In the genomic region with DNA sequence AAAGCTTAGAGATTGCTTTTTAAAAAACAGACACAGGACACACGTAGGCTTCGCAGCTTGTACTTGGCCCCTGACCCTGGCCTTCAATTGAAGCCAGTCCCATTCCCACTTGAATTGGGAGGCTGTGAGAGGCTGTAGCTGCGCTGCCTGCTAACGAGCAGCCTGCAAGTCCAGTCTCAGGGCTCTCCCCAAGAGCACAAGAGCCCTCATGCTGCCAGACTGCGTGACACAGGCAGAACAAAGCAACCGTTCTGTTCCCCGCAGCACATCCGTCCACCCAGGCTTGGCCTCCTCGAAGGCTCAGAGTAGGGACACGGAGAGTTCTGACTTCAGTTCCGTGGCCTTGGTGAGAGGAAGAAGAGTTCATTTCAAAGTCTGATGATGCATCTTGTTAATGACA, we compare ENCODE assay signal across 12 mouse cellular contexts.
DNase-seq lines count a peak whose midpoint lies in the region; ATAC-seq and TF ChIP-seq lines count a peak whose summit lies in the region.
"Had no signal": no experiment of that assay in that cellular context is flagged by ENCODE, and none has a peak within 500 bp of the region (broad histone marks: within the 10 kb centered on the region; RNA-seq: fewer than 3 reads in every experiment).

No protein-coding gene starts in this region.

- H3K27me3 ChIP-seq in kidney, embryonic 14.5 days (ENCODE audit: control insufficient read depth, insufficient read depth, low read length), result no peaks in the 10 kb centered on the region
- no peaks in the 10 kb centered on the region for H3K27me3 ChIP-seq in forebrain, embryonic 14.5 days (replicated peaks; ENCODE audit: control insufficient read depth, insufficient read depth, low read length)
- H3K27me3 ChIP-seq in midbrain, embryonic 12.5 days, result peaks cover 33% of the 10 kb centered on the region
- H3K27me3 ChIP-seq: liver, embryonic 12.5 days had no signal

- peak overlapping the region; percentile 0; the same call in 1 of the 2 replicates for H3K27ac ChIP-seq in kidney, embryonic 14.5 days (ENCODE audit: low read depth, low read length)
- peak overlapping the region; percentile 88 for H3K27ac ChIP-seq in forebrain, embryonic 14.5 days (ENCODE audit: low read depth, low read length)
- H3K27ac ChIP-seq in midbrain, embryonic 12.5 days (replicated peaks), result peak overlapping the region; percentile 71
- H3K27ac ChIP-seq: embryonic facial prominence, embryonic 12.5 days; liver, embryonic 12.5 days had no signal

- H3K9ac ChIP-seq in kidney, embryonic 14.5 days (ENCODE audit: low read depth, low read length), result no peak overlapping the region
- peak overlapping the region; percentile 30; the same call in 1 of the 2 replicates for H3K9ac ChIP-seq in forebrain, embryonic 14.5 days (ENCODE audit: low read length)
- H3K9ac ChIP-seq in midbrain, embryonic 12.5 days (replicated peaks), result no peak overlapping the region
- H3K9ac ChIP-seq: embryonic facial prominence, embryonic 12.5 days; liver, embryonic 12.5 days had no signal

- no peak for ATAC-seq in kidney, embryonic 14.5 days (ENCODE audit: low FRiP score, low TSS enrichment)
- peak; percentile 64 for ATAC-seq in forebrain, embryonic 14.5 days
- ATAC-seq in midbrain, embryonic 12.5 days (ENCODE audit: low FRiP score, low read depth), result peak; percentile 66

- TF ChIP-seq CTCF in brain, embryonic 14.5 days (IDR thresholded peaks at IDR 0.05; ENCODE audit: borderline replicate concordance, extremely low read depth, insufficient read depth, insufficient read length), result no peak

- DNase-seq in kidney, adult 9 months, result no peak
- peak; percentile 85 for DNase-seq in brain, embryonic 14.5 days (ENCODE audit: low read depth)
- DNase-seq in forebrain, embryonic 14.5 days (ENCODE audit: low spot score), result peak; percentile 61
- no peak for DNase-seq in yolk sac, embryonic 10.5 days (ENCODE audit: low spot score)
- DNase-seq in layer of hippocampus, postnatal 25 days (ENCODE audit: extremely low spot score in 1 of 2, low spot score in 1 of 2), result no peak
- DNase-seq in adrenal gland, postnatal 4 days (ENCODE audit: low spot score in 2 of 2), result no peak
- DNase-seq: adrenal gland, adult 8-10 months; kidney, adult 11 months had no signal

- H3K4me3 ChIP-seq in kidney, embryonic 14.5 days (ENCODE audit: low read length), result no peak overlapping the region
- H3K4me3 ChIP-seq in forebrain, embryonic 14.5 days (ENCODE audit: low read depth, low read length), result no peak overlapping the region
- H3K4me3 ChIP-seq in midbrain, embryonic 12.5 days, result no peak overlapping the region
- H3K4me3 ChIP-seq: embryonic facial prominence, embryonic 12.5 days; liver, embryonic 12.5 days had no signal

- H3K4me2 ChIP-seq in kidney, embryonic 14.5 days (replicated peaks; ENCODE audit: low read depth, low read length), result no peak overlapping the region
- no peak overlapping the region for H3K4me2 ChIP-seq in forebrain, embryonic 14.5 days (ENCODE audit: low read length)
- no peak overlapping the region for H3K4me2 ChIP-seq in midbrain, embryonic 12.5 days (replicated peaks)

- no peak for TF ChIP-seq POLR2A in brain, embryonic 14.5 days (IDR thresholded peaks at IDR 0.05; ENCODE audit: borderline replicate concordance, extremely low read depth, insufficient read depth, insufficient read length, poor library complexity, severe bottlenecking)

- H3K9me3 ChIP-seq in kidney, embryonic 14.5 days (ENCODE audit: control insufficient read depth, low read length), result no peaks in the 10 kb centered on the region
- no peaks in the 10 kb centered on the region for H3K9me3 ChIP-seq in forebrain, embryonic 14.5 days (replicated peaks; ENCODE audit: control insufficient read depth, low read length)
- H3K9me3 ChIP-seq in midbrain, embryonic 12.5 days, result no peaks in the 10 kb centered on the region
- H3K9me3 ChIP-seq: embryonic facial prominence, embryonic 12.5 days; liver, embryonic 12.5 days had no signal

- WGBS in kidney, embryonic 14.5 days, result 25% methylated on average over 11 of the region's 11 CpGs
- 12% methylated on average over 11 of the region's 11 CpGs for WGBS in forebrain, embryonic 14.5 days
- WGBS in midbrain, embryonic 12.5 days, result 9% methylated on average over 11 of the region's 11 CpGs

- peaks cover 28% of the 10 kb centered on the region for H3K4me1 ChIP-seq in kidney, embryonic 14.5 days (ENCODE audit: control insufficient read depth, insufficient read depth, low read length)
- H3K4me1 ChIP-seq in forebrain, embryonic 14.5 days (ENCODE audit: control insufficient read depth, insufficient read depth, low read length), result peaks cover 25% of the 10 kb centered on the region
- peaks cover 22% of the 10 kb centered on the region for H3K4me1 ChIP-seq in midbrain, embryonic 12.5 days
- H3K4me1 ChIP-seq: liver, embryonic 12.5 days had no signal

- peaks cover 4% of the 10 kb centered on the region; the same call in 1 of the 2 replicates for H3K36me3 ChIP-seq in kidney, embryonic 14.5 days (ENCODE audit: control insufficient read depth, insufficient read depth, low read length)
- H3K36me3 ChIP-seq in forebrain, embryonic 14.5 days (ENCODE audit: control insufficient read depth, insufficient read depth, low read length), result no peaks in the 10 kb centered on the region
- no peaks in the 10 kb centered on the region for H3K36me3 ChIP-seq in midbrain, embryonic 12.5 days
- H3K36me3 ChIP-seq: embryonic facial prominence, embryonic 12.5 days; liver, embryonic 12.5 days had no signal

Comparison
In these comparisons a context has a peak if more than half of its experiments do, and no peak if none do; other contexts are left out.
1. H3K27ac ChIP-seq: peak in every context shown above with its lines; median percentile 88 in forebrain, embryonic 14.5 days; 71 in midbrain, embryonic 12.5 days; 0 in kidney, embryonic 14.5 days.
2. DNase-seq: peak in brain, embryonic 14.5 days (single experiment) and forebrain, embryonic 14.5 days (single experiment); none in kidney, adult 9 months (single experiment), yolk sac, embryonic 10.5 days (single experiment), layer of hippocampus, postnatal 25 days (0 of 2) and adrenal gland, postnatal 4 days (0 of 2).